Mouse (Mus musculus): Measurements from ENCODE around the gene Bcl7c.

Bcl7c gene

GRCm38 (mm10) chr7:127642254-127642653 lies 66.5 kb downstream of the Bcl7c start:
- no peak for DNase-seq

GRCm38 (mm10) chr7:127641260-127641659 lies 67.5 kb downstream of the Bcl7c start:
- DNase-seq, result no peak

- peak; percentile 97 for DNase-seq
Measured at GRCm38 (mm10) chr7:127636963-127637362, 71.8 kb downstream of the Bcl7c start.

GRCm38 (mm10) chr7:127631416-127631815 lies 77.3 kb downstream of the Bcl7c start:
- no peak for DNase-seq

GRCm38 (mm10) chr7:127628646-127629045 lies 80.1 kb downstream of the Bcl7c start:
- DNase-seq, result no peak

GRCm38 (mm10) chr7:127626471-127626870 lies 82.3 kb downstream of the Bcl7c start:
- DNase-seq, result peak; percentile 45

GRCm38 (mm10) chr7:127626039-127626438 lies 82.7 kb downstream of the Bcl7c start:
- DNase-seq, result peak; percentile 81

GRCm38 (mm10) chr7:127618402-127618801 lies 90.3 kb downstream of the Bcl7c start:
- DNase-seq, result peak; percentile 79

GRCm38 (mm10) chr7:127617962-127618361 lies 90.8 kb downstream of the Bcl7c start:
- DNase-seq, result no peak

GRCm38 (mm10) chr7:127616881-127617280 lies 91.9 kb downstream of the Bcl7c start:
- no peak for DNase-seq

GRCm38 (mm10) chr7:127616336-127616735 lies 92.4 kb downstream of the Bcl7c start:
- no peak for DNase-seq

GRCm38 (mm10) chr7:127614891-127615843 lies 93.6 kb downstream of the Bcl7c start, which contains the start of gene Zfp629:
Gene Zfp629 (minus strand): TSS chr7:127615797.
- peak; percentile 98 for DNase-seq

- DNase-seq, result peak; percentile 96
Measured at GRCm38 (mm10) chr7:127614511-127614890, 94.2 kb downstream of the Bcl7c start.

- DNase-seq, result no peak
Measured at GRCm38 (mm10) chr7:127614091-127614490, 94.6 kb downstream of the Bcl7c start.

- peak; percentile 92 for DNase-seq
Measured at GRCm38 (mm10) chr7:127613501-127613900, 95.2 kb downstream of the Bcl7c start.

GRCm38 (mm10) chr7:127611561-127611960 lies 97.2 kb downstream of the Bcl7c start:
- DNase-seq, result peak; percentile 90

Data from heart, adult 11 months (tissue).